Mouse (Mus musculus) small intestine, adult 2 months (tissue): ENCODE measurements at regions not wholly inside any gene's neighbourhood (a gene's known extent, or its start where the extent isn't known, plus 50 kb on each side); places are given as distances from the start of the nearest gene placed in this dataset.
"Not testable (repeated sequence)": the region's sequence is repeated elsewhere in the genome, so short reads cannot be mapped to it uniquely, and the experiment has no call there.

ENCODE experiments used
- H3K27ac ChIP-seq: fragments of 200-500 bp; 2 replicates; pipeline ENCODE4 v1.5.1; 2012; ENCODE audit warnings: low read depth, low read length, control low read depth, inconsistent platforms; ENCODE audit not compliant: insufficient read depth
- H3K27me3 ChIP-seq: fragments of 200-500 bp; 2 replicates; pipeline ENCODE4 v1.6.1; 2012; ENCODE audit warnings: mild to moderate bottlenecking, moderate library complexity, low read length, inconsistent platforms; ENCODE audit not compliant: control insufficient read depth, insufficient read depth
- H3K36me3 ChIP-seq: fragments of 200-500 bp; 2 replicates; pipeline ENCODE4 v1.6.1; 2012; ENCODE audit warnings: mild to moderate bottlenecking, low read length, control low read depth, inconsistent platforms; ENCODE audit not compliant: control insufficient read depth, insufficient read depth
- H3K4me1 ChIP-seq: fragments of 200-500 bp; 2 replicates; pipeline ENCODE4 v1.6.1; 2012; ENCODE audit warnings: low read length, inconsistent platforms, mixed read lengths; ENCODE audit not compliant: control insufficient read depth, insufficient read depth, insufficient read length
- H3K4me3 ChIP-seq: fragments of 200-500 bp; 2 replicates; pipeline ENCODE4 v1.5.1; 2012; ENCODE audit warnings: low read depth, mild to moderate bottlenecking, control low read depth, inconsistent platforms, low read length, moderate library complexity
- CTCF ChIP-seq: fragments of 200-500 bp; IDR thresholded peaks from 2 replicates; pipeline ENCODE4 v1.5.1; 2012; ENCODE audit warnings: low read depth, mild to moderate bottlenecking, control low read depth, inconsistent platforms, low read length, moderate library complexity, mixed read lengths; ENCODE audit not compliant: insufficient replicate concordance, insufficient read length; ENCODE audit errors: extremely low read depth
- POLR2A ChIP-seq: fragments of 200-500 bp; IDR thresholded peaks from 2 replicates; pipeline ENCODE4 v1.6.1; 2012; ENCODE audit warnings: low read depth, mild to moderate bottlenecking, control low read depth, inconsistent platforms, low read length, moderate library complexity
- WGBS: fragments of 180-500 bp; shearing (Covaris S2); methylation state at CpG from one replicate; pipeline ENCODE4 v1.1.7; 2018; 5-methylcytosine and 5-hydroxymethylcytosine counted together

DNA sequence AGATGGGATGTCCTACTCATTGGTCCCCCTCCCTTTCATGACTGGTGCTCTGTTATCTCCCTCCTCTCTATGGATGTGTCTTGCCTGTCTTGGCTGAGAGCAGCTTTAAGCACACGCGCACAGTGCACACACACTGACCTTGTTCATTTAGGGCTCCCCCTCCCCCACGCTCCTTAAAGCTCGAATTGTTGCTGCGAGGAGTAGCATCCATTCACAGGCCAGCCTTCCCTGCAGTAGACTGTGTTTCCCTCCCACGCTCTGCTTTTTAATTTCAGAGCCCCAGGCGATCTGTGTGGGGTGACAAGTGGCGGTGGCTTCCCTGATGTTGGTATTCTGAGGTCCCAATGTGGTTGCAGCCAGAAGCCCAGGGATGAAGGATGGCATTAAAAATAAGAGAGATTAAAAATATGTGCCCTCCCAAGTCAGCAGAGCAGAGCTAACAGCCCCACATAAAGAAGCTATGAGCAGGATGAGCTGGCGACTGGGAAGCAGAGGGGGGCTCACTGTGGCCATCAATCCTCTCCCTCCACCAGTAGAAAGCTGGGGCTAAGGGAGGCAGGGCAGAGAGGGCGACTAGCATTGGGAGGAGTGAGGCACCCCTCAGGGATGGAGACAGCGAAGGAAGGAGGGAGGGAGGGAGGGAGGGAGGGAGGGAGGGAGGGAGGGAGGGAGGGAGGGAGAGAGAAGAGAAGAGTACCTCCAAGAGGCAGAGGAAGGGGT, 174.2 kb upstream of the Myt1l start:
- WGBS: 69% methylated on average over 11 of the region's 11 CpGs
- H3K27ac ChIP-seq: no peak overlapping the region

DNA sequence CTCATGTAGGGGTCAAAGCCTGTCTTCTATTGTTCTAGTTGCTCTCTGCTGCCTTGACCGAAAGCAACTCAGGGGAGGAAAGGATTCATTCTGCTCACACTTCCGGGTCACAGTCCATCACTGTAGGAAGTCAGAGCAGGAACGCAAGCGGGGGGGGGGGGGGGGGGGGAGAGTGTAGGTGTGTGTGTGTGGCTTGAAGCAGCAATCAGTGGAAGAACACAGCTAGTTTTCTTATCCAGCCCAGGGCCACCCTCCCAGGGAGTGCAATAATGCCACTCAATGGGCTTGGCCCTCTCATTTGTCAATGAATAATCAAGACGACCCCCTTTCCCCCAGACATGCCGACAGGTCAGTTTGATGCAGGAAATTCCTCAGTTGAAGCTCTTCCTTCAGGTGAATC, 173.4 kb upstream of the Myt1l start:
- TF ChIP-seq POLR2A (no peak), CTCF (no peak)
- Histone ChIP-seq H3K27ac (no peak overlapping the region), H3K4me1 (peaks cover 2% of the 10 kb centered on the region; the same call in 1 of the 2 replicates), H3K4me3 (0 out of 2 replicates have a peak overlapping the region, but pooled peaks have one; percentile 27), H3K36me3 (no peaks in the 10 kb centered on the region), H3K27me3 (no peaks in the 10 kb centered on the region)
- WGBS: 14% methylated on average over 6 of the region's 6 CpGs

More for the DNA sequence above, 174.2 kb upstream of the Myt1l start:
- TF ChIP-seq POLR2A: no peak
- no peak for TF ChIP-seq CTCF
- Histone ChIP-seq H3K27me3 (no peaks in the 10 kb centered on the region), H3K36me3 (no peaks in the 10 kb centered on the region), H3K4me1 (peaks cover 2% of the 10 kb centered on the region; the same call in 1 of the 2 replicates), H3K4me3 (no peak overlapping the region)

GRCm38 (mm10) chr12:29356681-29357397, 171.3 kb upstream of the Myt1l start:
- TF ChIP-seq POLR2A: no peak
- Histone ChIP-seq H3K27me3 (no peaks in the 10 kb centered on the region), H3K36me3 (no peaks in the 10 kb centered on the region), H3K4me3 (no peak overlapping the region), H3K4me1 (peaks cover 2% of the 10 kb centered on the region; the same call in 1 of the 2 replicates), H3K27ac (no peak overlapping the region)
- WGBS: 45% methylated on average over 11 of the region's 11 CpGs

DNA sequence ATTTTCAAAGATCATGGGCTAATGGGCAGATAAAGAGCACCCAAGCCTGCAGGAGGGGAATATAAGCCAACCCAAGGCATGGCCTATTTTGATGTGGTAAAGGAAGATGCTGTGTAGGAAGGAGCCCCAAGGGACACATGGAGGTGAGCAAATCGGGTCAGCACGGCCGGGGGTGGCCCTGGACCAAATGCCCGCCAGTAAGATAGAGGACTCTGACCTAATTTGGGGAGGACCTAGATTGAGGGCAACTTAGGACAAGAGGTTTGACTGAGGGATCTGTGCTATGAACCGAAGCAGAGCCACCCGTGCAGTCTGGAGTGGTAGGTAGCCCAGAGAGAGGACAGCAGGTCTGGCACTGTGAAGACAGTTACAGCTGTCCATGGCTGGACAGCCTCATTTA, 166.9 kb upstream of the Myt1l start:
- H3K27ac ChIP-seq: no peak overlapping the region
- H3K36me3 ChIP-seq: no peaks in the 10 kb centered on the region
- no peak for TF ChIP-seq CTCF
- no peak for TF ChIP-seq POLR2A
- H3K4me3 ChIP-seq: no peak overlapping the region
- H3K27me3 ChIP-seq: no peaks in the 10 kb centered on the region
- 86% methylated on average over 6 of the region's 6 CpGs for WGBS
- no peaks in the 10 kb centered on the region for H3K4me1 ChIP-seq

GRCm38 (mm10) chr12:29367741-29368106, 160.5 kb upstream of the Myt1l start:
- H3K4me1 ChIP-seq, H3K4me3 ChIP-seq, H3K27ac ChIP-seq, H3K27me3 ChIP-seq, H3K36me3 ChIP-seq: not testable (repeated sequence)
- 33% methylated on average over 3 of the region's 3 CpGs for WGBS

DNA sequence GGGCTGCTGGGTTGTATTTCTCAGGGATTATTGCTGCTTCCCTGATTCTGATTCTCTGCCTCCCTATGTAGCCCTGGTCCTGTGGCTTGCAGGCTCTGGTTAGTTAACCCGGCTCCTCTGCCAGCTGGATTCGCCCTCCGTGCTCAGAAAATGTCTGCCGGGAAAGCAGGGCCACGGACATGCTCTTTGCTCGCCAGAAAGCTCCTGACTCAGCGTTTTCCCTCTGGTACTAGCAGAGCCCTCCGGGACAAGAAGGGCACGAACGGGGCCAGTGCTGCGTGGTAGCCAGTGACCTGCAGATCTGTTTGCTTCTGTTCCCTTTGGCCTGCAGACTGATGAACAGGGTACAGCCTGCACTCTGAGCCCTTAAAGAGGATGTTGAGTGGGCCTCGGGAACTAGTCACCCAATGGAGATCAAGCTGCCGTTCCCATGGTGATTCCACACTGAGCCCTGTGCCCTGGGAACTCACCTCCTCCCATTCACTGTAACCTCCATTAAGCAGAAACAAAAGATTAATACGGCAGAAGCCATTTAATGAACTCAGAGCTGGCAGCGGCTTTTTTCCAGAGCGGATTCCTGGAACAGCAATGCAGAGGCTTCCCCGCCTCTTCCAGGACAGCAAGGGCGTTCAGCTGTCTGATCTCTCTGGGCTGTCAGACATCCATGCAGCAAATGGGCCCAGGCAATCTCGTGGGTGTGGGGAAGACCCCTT, 159.9 kb upstream of the Myt1l start:
- H3K36me3 ChIP-seq: no peaks in the 10 kb centered on the region
- no peak for TF ChIP-seq POLR2A
- no peak for TF ChIP-seq CTCF
- no peaks in the 10 kb centered on the region for H3K4me1 ChIP-seq
- H3K27me3 ChIP-seq: no peaks in the 10 kb centered on the region
- 0 out of 2 replicates have a peak overlapping the region, but pooled peaks have one; percentile 10 for H3K4me3 ChIP-seq
- 29% methylated on average over 19 of the region's 19 CpGs for WGBS
- H3K27ac ChIP-seq: no peak overlapping the region

DNA sequence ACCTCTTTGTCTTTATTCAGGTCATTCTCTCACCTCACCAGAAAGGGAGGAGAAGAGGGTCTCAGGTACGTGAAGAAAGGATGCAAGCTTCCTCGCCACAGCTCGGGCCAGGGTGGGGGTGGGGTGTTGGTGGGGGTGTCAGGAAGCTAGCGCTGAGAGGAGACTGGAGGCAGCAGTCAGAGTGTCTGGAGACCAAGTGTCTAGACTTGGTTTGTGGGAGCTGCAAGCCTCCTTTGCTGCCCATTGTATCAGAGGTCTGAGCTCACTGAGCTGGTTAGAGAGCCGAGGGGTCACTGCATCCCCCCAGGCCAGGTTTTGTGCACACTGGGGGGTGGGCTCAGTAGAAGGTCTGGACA, 159.4 kb upstream of the Myt1l start:
- H3K36me3 ChIP-seq: no peaks in the 10 kb centered on the region
- H3K27me3 ChIP-seq: no peaks in the 10 kb centered on the region
- no peak for TF ChIP-seq CTCF
- no peak for TF ChIP-seq POLR2A
- no peak overlapping the region for H3K4me3 ChIP-seq
- H3K4me1 ChIP-seq: no peaks in the 10 kb centered on the region
- WGBS: 44% methylated on average over 5 of the region's 5 CpGs
- no peak overlapping the region for H3K27ac ChIP-seq
